Mouse (Mus musculus): Measurements from ENCODE around the gene Gm20695. TPM values are rescaled to one million over a fixed set of nuclear protein-coding genes. Genes with fewer than 3 reads are reported as not detected.
"Not testable (repeated sequence)": the region's sequence is repeated elsewhere in the genome, so short reads cannot be mapped to it uniquely, and the experiment has no call there.

Gene Gm20695
- total RNA-seq (2021), result under 1 TPM in 1 of 2 experiments, not detected in 1; 0.41 TPM

DNA sequence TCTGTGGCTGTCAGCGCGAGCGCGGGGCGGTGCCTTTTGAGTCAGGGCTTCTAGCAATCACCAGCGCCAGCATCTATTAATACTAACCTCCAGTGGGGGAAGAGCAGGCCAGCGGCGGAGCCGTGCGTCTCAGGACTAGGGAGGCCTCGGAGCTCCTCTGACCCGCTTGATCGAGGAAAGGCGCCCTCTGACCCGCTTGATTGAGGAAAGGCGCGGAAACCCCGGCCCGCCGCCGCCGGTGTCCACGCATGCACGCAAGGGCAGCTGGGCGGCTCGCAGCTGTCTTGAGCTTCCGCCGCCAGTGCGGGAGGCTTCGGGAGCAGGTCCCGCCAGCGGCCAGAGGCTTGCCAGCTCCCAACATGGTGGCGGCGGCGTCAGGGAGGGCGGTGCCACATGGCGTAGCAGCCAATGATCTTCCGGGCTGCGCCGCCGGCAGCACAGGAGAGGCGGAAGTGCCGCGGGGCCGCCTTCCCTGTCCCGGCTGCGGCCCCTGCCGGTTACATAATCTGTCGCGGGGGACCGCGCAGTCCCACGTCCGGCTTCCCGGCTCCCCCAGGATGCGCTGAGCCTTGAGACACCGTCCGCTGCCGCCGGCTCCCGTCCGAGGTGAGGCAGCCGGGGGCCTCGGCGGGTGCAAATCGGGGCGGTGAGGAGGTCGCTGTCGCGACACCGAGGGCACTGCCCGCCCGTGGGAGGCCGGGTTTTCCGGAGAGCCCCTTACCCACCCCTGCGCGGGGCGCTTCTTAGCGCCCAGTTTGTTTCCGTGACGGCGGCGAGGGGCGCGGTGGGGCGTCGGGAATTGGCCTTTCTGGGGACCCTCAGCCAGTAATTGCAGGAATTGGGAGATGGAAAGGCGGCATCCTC, at the start of gene Gm20695, which contains the start of gene Zfp597:
Gene Gm20695, plus strand, starts transcription at position 448 of the 864 bp plus-strand sequence.
Gene Zfp597, minus strand, starts transcription at position 361 of the 864 bp plus-strand sequence.
- intact Hi-C loops (cut with DNase I), result loop anchor here (1.0 to 10.0 kb wide), 3 partner anchors 12 to 140 kb away; partner anchors contain the start of genes 1700037C18Rik, Cluap1, Naa60 and Zfp263
- DNase-seq (ENCODE audit: low spot score in 2 of 2), result peak; percentile 95 to 96

GRCm38 (mm10) chr16:3835461-3835860, 49.0 kb upstream of the Gm20695 start:
- intact Hi-C loops (cut with DNase I), result no loop called here
- DNase-seq (ENCODE audit: low spot score in 2 of 2), result no peak

DNA sequence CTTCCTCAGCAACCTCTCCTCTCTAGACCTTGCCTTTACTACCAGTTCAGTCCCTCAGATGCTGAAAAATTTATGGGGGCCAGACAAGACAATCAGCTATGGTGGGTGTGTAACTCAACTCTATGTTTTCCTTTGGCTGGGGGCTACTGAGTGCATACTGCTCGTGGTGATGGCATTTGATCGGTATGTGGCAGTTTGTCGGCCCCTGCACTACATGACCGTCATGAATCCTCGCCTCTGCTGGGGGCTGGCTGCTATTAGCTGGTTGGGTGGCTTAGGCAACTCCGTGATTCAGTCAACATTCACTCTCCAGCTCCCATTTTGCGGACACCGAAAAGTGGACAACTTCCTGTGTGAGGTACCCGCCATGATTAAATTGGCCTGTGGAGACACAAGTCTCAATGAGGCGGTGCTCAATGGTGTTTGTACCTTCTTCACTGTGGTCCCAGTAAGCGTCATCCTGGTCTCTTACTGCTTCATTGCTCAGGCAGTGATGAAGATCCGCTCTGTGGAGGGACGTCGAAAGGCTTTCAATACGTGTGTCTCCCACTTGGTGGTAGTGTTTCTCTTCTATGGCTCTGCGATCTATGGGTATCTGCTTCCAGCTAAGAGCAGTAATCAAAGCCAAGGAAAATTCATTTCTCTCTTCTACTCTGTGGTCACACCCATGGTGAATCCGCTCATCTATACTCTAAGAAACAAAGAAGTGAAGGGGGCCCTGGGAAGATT, 45.1 kb upstream of the Gm20695 start:
- peak in 1 of 2 experiments; percentile 24 for DNase-seq (ENCODE audit: low spot score in 2 of 2)
- intact Hi-C loops (cut with DNase I), result no loop called here

DNA sequence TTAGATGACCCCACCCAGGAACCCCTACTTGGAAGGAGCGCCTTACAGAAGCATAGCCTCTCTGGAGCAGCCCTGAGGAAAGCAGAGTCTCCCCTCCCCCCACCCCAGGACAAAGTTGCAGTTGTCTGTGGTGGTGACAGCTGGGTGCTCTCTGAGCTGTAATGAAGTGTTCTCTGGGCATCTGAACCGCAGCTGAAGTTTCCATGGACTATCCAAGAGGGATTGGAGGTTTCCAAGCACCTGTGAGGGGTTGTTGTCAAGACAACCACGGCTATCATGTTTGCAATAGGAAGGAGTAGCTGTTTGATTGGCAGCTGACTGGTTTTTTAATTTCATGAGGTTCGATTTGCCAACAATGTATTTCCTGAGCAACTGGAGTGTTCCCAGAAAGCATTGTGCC, 41.5 kb upstream of the Gm20695 start:
- DNase-seq (ENCODE audit: low spot score in 2 of 2), result no peak
- intact Hi-C loops (cut with DNase I), result loop anchor here (10.0 kb wide), 1 partner anchor 98 kb away; the partner anchor contains the start of gene Zfp263

DNA sequence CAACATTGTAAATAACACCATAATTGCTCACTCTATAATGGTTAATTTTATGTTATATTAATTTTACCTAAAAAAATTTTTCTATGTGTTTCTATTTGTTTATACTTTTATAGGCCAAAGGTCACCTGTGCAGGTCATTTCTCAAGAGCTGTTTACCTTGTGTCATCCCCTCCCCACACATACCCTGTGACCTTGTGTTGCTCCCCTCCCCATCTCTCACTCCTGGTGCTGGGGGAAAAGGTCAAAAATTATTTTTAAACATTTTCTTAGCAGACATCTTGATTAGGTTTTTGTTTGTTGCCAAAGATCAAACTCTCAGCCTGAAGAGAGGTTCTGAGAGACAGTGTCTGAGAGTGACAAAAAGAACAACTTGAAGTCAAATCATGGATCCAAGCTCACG, 40.7 kb upstream of the Gm20695 start:
- intact Hi-C loops (cut with DNase I), result loop anchor here (10.0 kb wide), 1 partner anchor 99 kb away; the partner anchor contains the start of gene Zfp263
- DNase-seq (ENCODE audit: low spot score in 2 of 2), result no peak

- intact Hi-C loops (cut with DNase I), result loop anchor here (10.0 kb wide), 1 partner anchor 102 kb away; the partner anchor contains the start of gene Zfp263
- DNase-seq (ENCODE audit: low spot score in 2 of 2), result peak; percentile 95 to 98
Observed at GRCm38 (mm10) chr16:3846711-3847518, 37.5 kb upstream of the Gm20695 start, which contains the start of gene Zfp174. Gene Zfp174, plus strand, starts transcription at chr16:3847268.

GRCm38 (mm10) chr16:3847871-3848270, 36.6 kb upstream of the Gm20695 start:
- DNase-seq (ENCODE audit: low spot score in 2 of 2), result no peak
- intact Hi-C loops (cut with DNase I), result loop anchor here (10.0 kb wide), 1 partner anchor 103 kb away; the partner anchor contains the start of gene Zfp263

- intact Hi-C loops (cut with DNase I), result loop anchor here (10.0 kb wide), 1 partner anchor 104 kb away; the partner anchor contains the start of gene Zfp263
- no peak for DNase-seq (ENCODE audit: low spot score in 2 of 2)
Observed at GRCm38 (mm10) chr16:3848416-3848815, 36.0 kb upstream of the Gm20695 start.

GRCm38 (mm10) chr16:3851301-3851700, 33.1 kb upstream of the Gm20695 start:
- intact Hi-C loops (cut with DNase I); DNase-seq (ENCODE audit: low spot score in 2 of 2): not testable (repeated sequence)

DNA sequence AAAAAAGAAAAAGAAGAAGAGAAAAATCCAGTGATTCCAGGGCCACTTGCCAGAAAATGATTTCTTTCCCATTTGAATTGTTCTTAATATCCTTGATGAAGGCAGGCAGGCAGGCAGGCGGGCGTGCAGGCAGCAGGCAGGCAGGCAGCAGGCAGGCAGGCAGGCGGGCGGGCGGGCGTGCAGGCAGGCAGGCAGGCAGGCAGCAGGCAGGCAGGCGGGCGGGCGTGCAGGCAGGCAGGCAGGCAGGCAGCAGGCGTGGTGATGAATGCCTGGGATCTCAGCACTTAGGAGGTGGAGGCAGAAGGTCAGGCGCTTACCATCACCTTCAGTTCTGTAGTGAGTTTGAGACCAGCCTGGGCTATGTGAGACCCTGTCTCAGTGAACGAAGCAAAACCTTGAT, 31.9 kb upstream of the Gm20695 start:
- DNase-seq (ENCODE audit: low spot score in 2 of 2), result no peak
- intact Hi-C loops (cut with DNase I), result no loop called here

- DNase-seq (ENCODE audit: low spot score in 2 of 2), result no peak
- intact Hi-C loops (cut with DNase I), result no loop called here
Observed at GRCm38 (mm10) chr16:3854437-3855182, 29.8 kb upstream of the Gm20695 start.

DNA sequence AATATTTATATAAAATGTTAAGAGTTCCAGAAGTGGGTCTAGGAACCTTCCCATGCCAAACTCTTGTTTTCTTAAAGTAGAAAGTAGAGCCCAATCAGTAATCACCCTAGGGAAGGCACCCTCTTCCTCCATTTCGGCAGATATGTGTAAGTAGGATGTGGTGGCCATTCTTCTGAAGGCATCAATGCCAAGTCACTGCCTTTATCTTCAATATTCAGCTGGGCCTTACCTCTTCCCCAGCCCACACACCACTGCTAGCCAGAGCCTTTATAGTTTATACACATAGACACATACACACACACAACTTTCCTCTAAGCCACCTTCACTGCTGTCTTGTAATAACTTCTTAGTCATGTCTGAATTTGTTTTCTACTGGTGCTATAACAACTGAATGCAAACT, 28.7 kb upstream of the Gm20695 start:
- DNase-seq (ENCODE audit: low spot score in 2 of 2), result no peak
- intact Hi-C loops (cut with DNase I), result no loop called here

DNA sequence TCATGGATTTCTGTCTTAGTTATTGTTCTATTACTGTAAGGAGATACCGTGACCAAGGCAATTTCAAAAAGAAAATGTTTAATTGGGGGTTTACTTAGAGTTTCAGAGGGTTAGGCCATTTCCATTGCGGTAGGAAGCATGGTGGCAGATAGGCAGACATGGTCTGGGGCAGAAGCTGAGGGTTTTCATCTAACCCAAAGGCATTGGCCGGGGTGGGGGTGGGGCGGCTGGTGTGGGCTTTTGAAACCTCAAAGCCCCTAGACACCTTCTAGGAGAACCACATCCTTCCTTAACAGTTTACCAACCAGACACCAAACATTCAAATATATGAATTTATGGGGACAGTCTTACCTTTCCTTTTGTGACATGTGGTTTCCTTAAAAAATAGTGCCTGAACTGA, 25.2 kb upstream of the Gm20695 start:
- intact Hi-C loops (cut with DNase I), result no loop called here
- no peak for DNase-seq (ENCODE audit: low spot score in 2 of 2)

DNA sequence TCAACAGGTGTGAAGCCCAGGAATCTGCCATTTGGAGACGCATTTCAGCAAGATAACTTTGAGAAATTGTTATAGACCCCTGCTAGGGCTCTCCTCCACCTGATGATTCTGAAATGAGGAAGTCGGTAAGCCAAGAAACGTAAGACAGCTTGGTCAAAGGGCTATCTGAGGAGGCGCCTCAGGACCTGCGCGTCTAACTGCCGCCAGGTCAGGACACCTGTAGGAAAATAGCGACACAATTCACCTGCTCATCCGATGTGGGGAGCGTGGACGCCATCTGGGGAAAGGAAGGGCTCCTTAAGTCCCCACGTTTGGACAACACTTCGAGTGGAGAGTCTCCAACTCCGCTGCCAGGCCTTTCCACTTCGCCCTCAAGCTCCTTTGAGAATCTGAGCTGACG, 12.6 kb upstream of the Gm20695 start:
- intact Hi-C loops (cut with DNase I), result loop anchor here (1.0 kb wide), 1 partner anchor 12 kb away; the partner anchor contains the start of genes Gm20695 and Zfp597
- DNase-seq (ENCODE audit: low spot score in 2 of 2), result no peak

DNA sequence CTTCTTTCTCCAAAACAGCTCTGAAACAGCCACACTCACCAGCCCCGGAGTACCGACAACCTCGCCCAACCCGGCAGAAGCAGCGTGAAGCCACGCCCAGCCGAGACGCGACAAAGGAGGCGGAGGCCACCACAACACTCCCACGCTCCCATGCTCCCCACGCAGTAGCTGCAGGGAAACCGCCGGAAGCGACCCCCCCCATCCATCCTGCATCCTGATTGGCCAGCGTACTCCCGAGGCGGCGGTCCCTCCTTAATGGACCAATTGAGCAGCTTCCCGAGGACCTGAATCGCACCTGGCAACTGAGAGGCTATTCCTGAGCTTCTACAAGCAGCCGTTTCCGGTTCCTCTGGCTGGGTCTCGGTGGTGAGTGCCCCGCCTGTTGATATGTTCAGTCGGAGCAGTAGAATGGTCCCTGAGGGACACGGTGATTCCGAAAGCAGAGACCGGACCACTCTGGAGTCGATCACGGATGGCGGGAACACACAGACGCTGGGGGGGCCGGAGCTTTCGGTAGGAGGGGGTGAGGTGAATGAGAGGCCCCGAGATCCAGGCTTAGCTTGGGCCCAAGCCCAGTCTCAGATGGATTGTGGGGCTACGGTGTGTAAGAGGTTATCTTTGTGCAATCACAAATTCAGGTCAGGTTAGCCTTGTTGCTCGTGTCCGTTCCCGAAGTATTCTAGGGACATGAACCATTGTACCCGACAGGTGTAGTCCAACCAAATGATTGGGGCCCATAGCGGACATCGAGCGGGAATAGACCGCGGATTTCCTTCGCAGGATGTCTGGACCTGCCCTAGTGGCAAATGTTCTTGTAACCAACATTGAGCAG, 12.0 kb upstream of the Gm20695 start, which contains the start of gene Naa60:
Gene Naa60, plus strand, starts transcription at position 160 of the 832 bp plus-strand sequence.
- intact Hi-C loops (cut with DNase I), result loop anchor here (1.0 kb wide), 1 partner anchor 12 kb away; the partner anchor contains the start of genes Gm20695 and Zfp597
- peak; percentile 84 to 90 for DNase-seq (ENCODE audit: low spot score in 2 of 2)

DNA sequence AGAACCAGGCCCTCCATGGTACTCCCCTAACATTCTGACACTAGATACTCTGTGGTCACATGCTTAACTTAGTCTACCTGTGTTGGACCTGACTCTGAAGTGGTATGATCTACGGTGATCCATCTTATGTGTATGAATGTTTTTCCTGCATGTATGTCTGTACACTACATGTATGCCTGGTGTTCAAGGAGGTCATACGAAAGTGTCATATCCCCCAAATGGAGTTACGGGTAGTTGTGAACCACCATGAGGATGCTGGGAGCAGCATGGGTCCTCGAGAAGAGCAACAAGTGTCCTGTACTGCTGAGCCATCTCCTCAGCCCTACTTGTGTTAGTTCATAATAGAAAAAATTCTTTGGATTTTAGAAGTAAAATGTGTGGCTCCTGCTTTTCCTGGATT, 8.1 kb upstream of the Gm20695 start:
- DNase-seq (ENCODE audit: low spot score in 2 of 2), result no peak
- intact Hi-C loops (cut with DNase I), result no loop called here

- DNase-seq (ENCODE audit: low spot score in 2 of 2), result peak in 1 of 2 experiments; percentile 22
- intact Hi-C loops (cut with DNase I), result loop anchor here (2.0 to 10.0 kb wide), 2 partner anchors 24 to 140 kb away; partner anchors contain the start of genes 1700037C18Rik, Cluap1 and Zfp263
Observed at GRCm38 (mm10) chr16:3885065-3885670, 720 bp downstream of the Gm20695 start.
